Mouse (Mus musculus) megakaryocyte, embryonic 14.5 days (primary cell): ENCODE results near the gene Rora.

ENCODE experiments used
- FLI1 ChIP-seq: IDR thresholded peaks from 2 replicates; pipeline ENCODE4 v1.6.1; 2012; ENCODE audit warnings: low read length, inconsistent platforms, mixed read lengths
- GATA1 ChIP-seq: IDR thresholded peaks from 3 replicates; pipeline ENCODE4 v1.6.1; 2012; ENCODE audit warnings: mixed read lengths, low read length, inconsistent platforms, borderline replicate concordance

DNA sequence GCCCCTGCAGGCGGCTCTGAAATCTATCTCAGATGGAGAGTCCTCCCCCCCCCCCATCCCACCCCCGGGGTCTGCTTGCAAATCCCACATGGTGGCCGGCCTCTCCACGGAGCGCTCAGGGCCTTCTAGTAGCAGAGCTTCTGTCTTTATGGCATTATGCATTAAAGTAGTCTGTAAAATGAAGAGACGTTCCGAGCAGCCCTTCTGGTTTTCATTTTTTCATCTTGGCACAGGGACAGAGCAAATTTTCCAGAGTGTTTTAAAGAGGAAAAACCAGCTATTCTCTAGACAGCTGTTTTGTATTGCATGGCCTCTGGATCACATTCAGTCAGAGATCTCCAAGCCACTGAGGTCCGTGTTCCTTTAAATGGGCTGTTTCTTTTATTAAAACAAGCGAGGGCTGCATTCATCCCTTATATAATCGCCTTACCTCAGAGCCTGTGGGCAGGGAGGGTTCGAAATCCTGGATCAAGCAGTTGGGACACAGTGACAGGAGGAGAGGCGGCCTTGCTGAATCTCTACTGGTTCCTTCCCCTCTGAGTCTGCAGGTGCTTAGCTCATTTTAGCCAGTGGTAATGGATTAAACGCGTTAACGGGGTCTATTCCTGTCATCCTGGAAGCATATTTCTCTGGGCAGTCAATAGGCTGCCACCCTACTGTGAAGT, 417.7 kb downstream of the Rora start:
- TF ChIP-seq GATA1 (no peak), FLI1 (no peak)
